Mouse (Mus musculus) left cerebral cortex, postnatal 10 days (tissue): ENCODE data around the gene Masp1. TPM values are rescaled to one million over a fixed set of nuclear protein-coding genes. Genes with fewer than 3 reads are reported as not detected.
A peak's percentile ranks its signal among the peaks of the same experiment; 100 is the strongest.

Source experiments
- DNase-seq, 2 experiments: peaks; one replicate each; pipeline ENCODE4 v3.0.0; 2021 to 2022; ENCODE audit warnings: low spot score in 2 of 2, mixed read lengths in 1 of 2; ENCODE audit errors: extremely low spot score in 1 of 2
- intact Hi-C: fragments of 180-260 bp; cut with DNase I; formaldehyde crosslinking; loops from one replicate; pipeline ENCODE4 v1.15.1; 2025
- total RNA-seq, 2 experiments: library from RNA; stranded (reverse); gene quantifications; 2 replicates each; pipeline ENCODE4 v1.2.3; 2021

The Masp1 gene
- total RNA-seq, 2 experiments from 2014 or later, result 19.8 to 20.9 TPM

- DNase-seq, result no peak
- intact Hi-C loops, result no loop called here
Observed at GRCm38 (mm10) chr16:23419565-23420085, 101.0 kb downstream of the Masp1 start.

- no peak for DNase-seq
- intact Hi-C loops, result no loop called here
Observed at GRCm38 (mm10) chr16:23417456-23418240, 103.0 kb downstream of the Masp1 start.

- no peak for DNase-seq
- intact Hi-C loops, result no loop called here
Observed at GRCm38 (mm10) chr16:23416657-23417293, 103.8 kb downstream of the Masp1 start.

- intact Hi-C loops, result no loop called here
- DNase-seq, result peak in 1 of 2 experiments; percentile 71
Observed at GRCm38 (mm10) chr16:23416261-23416656, 104.4 kb downstream of the Masp1 start.

DNA sequence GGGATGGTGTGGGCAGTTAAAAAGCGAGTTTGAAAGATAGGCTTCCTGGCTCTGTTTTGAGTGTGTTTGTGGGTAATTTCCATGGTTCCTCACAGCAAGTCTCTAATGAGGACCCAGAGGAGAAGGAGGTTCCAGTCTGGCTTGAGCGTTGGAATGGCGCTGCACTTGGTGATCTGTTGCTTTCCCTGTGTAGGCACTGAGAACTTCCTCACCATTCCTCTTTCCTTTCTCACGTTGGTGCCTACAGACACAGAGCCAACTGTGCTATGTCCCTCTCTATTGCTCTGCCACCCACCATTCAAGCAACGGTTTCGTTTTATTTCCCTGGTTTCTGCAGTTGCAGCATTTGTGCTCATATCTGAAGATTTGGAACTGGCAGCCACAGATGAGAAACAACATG lies 107.7 kb downstream of the Masp1 start:
- DNase-seq, result no peak
- intact Hi-C loops, result no loop called here

- peak; percentile 74 to 75 for DNase-seq
- intact Hi-C loops, result loop anchor here (2.0 to 5.0 kb wide), 2 partner anchors 181 to 252 kb away; partner anchors contain the start of gene St6gal1
Observed at GRCm38 (mm10) chr16:23403008-23403755, 117.4 kb downstream of the Masp1 start.

- no peak for DNase-seq
- intact Hi-C loops, result loop anchor here (2.0 to 5.0 kb wide), 2 partner anchors 180 to 251 kb away; partner anchors contain the start of gene St6gal1
Observed at GRCm38 (mm10) chr16:23401959-23402358, 118.7 kb downstream of the Masp1 start.

GRCm38 (mm10) chr16:23401463-23401862 lies 119.2 kb downstream of the Masp1 start:
- no peak for DNase-seq
- intact Hi-C loops, result loop anchor here (5.0 kb wide), 1 partner anchor 179 kb away; the partner anchor contains the start of gene St6gal1

Other genes starting within 250 kb of the Masp1 start
- under 1 TPM in 1 of 2 experiments, not detected in 1; 0.17 TPM for gene Rtp1, start 91.7 kb downstream of the Masp1 start, total RNA-seq
- gene Rtp4, start 524 bp downstream of the Masp1 start, total RNA-seq, result 1 to 10 TPM in 1 of 2 experiments, not detected in 1; 1.7 TPM